Mouse (Mus musculus): ENCODE measurements around the gene Efcc1.

The Efcc1 gene

GRCm38 (mm10) chr6:87778294-87779173 lies 47.9 kb downstream of the Efcc1 start:
- no peak for DNase-seq (ENCODE audit: low read depth, low spot score)

- DNase-seq (ENCODE audit: low read depth, low spot score), result no peak
These were observed 48.8 kb downstream of the Efcc1 start for GRCm38 (mm10) chr6:87779174-87780165.

DNA sequence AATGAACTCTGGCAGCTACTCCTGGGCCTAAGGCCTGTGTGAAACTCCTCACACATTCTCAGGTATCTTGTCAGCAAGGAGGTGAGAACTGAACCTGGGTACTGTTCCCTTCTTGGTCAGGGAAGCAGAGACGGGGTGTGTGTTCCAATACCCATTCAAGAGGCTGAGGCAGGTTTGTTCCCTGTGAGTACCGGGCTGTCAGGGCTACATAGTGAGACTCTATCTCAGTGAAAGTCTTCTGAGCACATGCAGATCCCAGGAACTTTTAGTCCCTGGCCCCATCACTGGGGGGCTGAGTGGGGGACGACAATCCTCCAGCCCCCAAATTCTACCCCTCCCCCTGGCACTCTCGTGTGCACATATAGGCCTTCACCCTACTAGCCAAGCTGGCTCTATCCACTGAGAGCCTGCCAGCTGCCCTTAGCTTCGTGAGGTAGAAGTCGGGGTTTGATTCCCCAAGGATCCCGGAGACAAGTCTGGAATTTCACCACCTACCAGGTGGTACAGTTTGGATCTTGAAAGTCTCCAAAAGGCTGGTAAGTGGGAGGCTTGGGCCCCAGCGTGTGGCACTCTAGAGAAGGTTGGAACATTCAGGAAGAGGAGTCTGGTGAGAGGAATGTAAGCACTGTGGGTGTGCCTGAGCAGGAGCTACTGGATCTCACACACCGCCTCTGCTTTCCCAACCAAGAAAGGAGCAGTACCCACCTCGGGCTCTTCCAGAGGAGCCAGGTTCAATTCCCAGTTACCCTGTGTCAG lies 50.1 kb downstream of the Efcc1 start:
- DNase-seq (ENCODE audit: low read depth, low spot score), result no peak

DNA sequence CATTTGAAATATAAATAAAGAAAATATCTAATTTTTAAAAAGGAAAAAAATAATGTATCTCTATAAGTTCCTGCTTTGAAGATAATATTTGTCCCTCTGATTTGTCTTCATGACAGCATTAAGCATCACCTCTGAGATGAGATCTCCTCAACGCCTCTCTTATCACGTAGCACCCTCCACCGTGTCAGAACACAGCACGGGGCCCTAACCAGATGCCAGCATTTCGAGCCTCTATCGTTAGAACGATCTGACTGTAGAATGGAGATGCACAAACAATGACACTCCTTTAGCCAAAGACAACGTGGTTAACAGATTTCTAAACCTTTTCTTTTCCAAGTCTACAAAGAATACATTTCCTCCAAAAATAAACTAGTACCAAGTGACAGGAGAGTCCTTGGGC lies 53.4 kb downstream of the Efcc1 start:
- no peak for DNase-seq (ENCODE audit: low read depth, low spot score)

GRCm38 (mm10) chr6:87786621-87787020 lies 56.0 kb downstream of the Efcc1 start:
- DNase-seq (ENCODE audit: low read depth, low spot score), result no peak

DNA sequence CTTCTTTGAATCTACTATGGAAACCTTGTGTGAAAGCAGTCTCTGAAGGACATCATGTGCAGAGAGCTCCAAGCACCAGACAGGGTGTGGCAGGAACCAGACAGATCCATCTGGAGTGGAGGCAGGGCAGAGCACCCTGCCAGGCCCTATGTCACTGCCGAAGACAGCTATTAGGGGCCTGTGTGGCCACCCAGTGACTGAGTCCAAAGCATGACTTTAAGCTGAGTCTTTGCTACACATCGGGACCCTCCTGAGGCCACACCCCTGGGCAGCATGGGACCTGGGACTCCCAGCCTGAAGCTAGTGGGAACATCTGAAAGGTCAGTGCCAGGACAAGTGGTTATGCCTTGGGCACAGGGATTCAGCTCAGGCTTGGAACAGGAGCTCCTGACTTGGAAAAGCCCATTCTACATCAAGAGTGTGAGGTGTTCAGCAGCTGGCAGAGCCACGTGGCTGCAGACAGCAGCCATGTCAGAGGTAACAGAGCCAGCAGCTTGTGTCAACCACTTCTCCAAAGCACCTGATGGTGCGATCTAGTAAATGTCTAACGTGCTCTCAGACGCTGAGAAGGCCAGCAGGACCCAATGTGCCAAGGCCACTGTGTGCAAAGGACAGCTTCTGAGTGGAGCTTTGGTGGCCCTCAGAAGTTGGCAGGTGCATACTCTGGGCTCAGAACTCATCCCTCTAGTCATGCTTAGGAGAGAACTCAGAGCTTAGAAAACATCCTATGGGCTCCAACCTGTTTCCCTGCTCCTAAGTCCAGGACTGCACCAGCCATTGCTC lies 56.6 kb downstream of the Efcc1 start:
- DNase-seq (ENCODE audit: low read depth, low spot score), result peak; percentile 26

DNA sequence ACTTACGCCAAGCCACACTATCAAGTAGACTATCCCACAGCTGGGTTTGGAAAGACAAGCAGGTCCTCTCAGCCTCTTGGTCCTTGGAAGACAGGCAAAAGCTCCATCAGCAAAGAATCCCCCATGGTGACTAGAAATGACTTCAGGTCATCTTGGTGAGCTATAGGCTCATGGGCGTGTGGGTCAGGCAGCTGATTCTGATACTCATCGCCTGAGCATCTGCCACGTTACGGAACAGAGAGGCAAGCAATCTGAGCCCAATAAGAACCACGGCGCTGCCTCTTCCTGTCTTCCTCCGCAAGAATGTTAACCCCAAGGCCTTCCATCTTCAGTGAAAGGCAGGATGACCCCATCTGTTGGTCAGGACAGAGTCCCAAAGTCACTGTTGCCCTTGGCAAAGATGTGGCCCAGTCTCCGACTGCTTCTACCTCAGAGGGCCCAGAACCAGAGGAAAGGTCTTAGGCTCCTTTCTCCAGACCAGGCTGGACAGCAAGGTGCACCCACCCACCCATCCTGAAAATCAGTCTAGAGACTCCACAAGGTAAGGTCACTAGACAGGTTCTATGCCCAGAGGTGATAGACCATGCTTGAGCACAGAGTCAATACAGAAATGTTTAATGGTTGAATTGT lies 57.7 kb downstream of the Efcc1 start:
- no peak for DNase-seq (ENCODE audit: low read depth, low spot score)

DNA sequence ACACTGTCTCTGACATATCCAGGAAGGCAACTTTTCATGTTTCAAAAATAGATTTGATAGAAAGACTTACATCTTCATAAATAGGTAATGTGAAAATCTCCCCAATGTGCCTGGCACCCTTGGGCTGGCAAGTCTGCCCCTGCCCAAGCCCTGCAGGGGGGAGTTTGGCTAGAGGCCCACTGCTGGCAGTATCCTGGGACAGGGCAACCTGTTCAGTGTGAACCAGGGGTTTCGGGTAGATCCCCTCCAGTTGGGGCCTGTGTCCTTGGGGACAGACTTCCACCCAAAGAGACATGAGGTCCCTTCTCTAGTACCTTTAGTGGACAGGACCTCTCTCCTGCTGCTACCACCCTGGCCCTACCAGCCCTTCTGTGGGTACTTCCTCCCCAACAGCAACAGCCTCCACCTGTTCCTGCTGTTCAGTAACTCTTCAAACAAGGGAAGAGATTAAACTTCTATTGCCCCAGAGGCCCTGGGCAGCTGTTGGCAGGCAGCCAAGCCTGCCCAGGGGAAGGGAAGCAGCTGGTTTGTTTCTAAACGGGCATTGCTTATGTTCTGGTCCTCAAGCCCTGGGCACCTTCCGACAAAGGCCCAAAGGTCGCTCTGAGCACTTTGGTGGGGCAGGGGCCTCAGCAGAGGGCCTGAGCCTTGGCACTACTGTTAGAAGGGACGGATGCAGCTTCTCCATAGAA lies 58.4 kb downstream of the Efcc1 start:
- no peak for DNase-seq (ENCODE audit: low read depth, low spot score)

GRCm38 (mm10) chr6:87789791-87790190 lies 59.1 kb downstream of the Efcc1 start:
- no peak for DNase-seq (ENCODE audit: low read depth, low spot score)

DNA sequence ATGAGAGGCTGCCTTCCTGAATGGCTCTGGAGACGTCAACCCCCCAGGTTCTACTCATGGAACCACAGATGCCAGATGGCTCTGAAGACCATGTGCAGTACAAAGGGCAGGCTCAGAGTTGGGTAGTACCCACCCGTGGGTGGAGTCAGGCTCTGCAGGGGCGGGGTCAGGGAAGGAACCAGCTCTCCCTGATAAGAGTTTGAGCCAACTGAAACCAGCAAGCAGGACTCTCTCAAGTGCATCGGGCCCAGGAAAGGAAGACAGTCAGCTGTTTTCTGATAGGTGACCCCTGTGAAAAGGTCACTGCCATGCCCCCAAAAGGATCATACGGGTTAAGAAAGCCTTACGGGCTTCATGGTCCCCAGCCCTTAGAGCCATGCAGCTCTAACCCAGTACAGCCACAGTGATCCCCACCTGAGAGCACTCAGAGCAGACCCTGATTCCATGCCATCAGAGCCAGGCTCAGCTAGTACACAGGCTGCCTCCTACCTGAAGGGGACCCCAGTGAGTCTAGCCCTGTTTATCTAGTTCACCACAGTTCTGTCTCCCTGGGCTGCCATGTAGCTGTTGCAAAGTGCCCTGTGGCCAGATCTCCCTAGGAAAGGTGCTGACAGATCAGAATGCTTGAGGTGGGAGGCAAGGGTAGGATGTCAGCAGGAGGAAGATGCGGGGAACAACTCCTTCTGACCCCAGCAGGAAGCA lies 60.3 kb downstream of the Efcc1 start:
- no peak for DNase-seq (ENCODE audit: low read depth, low spot score)

DNA sequence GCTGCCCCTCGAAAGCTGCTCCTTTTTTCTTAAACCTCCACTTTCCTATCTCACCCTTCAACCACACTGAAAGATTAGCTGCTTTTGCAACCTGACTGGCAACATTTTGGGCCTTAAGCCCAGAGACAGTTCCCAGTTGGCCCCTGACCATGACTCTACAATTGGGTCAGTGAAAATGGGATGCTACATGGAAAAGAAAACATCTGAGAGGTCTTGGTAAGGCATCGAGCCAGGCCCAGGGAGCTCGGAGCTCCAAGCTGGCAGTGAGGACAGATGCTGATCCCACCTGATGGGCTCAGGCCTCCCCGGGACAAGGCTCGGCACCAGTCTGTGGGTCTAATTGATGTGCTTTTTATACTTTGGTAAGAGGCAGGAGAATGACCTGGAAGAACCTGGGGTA lies 61.2 kb downstream of the Efcc1 start:
- no peak for DNase-seq (ENCODE audit: low read depth, low spot score)

GRCm38 (mm10) chr6:87793821-87794510 lies 63.3 kb downstream of the Efcc1 start:
- DNase-seq (ENCODE audit: low read depth, low spot score), result no peak

DNA sequence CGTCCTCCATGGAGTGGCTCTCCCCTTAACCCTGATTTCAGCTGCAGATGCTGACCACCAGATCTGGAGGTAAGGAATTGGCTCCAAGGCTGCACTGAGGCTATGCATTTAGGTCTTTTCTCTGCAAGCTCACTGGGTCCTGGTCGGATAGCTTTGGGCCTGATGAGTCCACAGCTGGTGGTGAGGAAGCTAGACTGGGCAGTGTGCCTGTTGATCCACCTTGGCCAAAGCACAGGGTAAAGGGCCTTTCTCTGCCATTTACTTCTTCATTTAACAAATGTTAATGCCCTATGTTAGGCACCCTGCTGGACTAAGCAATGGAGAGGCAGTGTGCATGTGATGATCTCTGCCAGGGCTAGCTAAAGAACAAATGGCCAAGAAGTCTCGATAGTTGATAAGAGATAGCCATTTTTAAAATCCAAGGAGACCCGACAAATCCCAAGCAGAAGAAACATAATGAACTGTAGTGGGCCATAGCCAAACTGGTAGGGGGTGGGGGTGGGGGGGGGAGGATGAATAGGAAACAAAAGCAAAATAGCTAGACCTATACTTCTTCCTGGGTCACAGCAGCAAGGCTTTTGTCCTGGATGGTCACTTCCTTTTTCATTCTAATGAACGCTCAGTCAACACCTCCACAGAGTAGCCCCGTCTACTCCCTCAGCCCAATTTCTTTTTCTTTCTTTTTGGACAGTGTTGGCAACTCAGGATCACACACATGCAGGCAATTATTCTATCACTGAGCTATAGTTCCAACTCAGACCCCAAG lies 64.9 kb downstream of the Efcc1 start:
- no peak for DNase-seq (ENCODE audit: low read depth, low spot score)

DNA sequence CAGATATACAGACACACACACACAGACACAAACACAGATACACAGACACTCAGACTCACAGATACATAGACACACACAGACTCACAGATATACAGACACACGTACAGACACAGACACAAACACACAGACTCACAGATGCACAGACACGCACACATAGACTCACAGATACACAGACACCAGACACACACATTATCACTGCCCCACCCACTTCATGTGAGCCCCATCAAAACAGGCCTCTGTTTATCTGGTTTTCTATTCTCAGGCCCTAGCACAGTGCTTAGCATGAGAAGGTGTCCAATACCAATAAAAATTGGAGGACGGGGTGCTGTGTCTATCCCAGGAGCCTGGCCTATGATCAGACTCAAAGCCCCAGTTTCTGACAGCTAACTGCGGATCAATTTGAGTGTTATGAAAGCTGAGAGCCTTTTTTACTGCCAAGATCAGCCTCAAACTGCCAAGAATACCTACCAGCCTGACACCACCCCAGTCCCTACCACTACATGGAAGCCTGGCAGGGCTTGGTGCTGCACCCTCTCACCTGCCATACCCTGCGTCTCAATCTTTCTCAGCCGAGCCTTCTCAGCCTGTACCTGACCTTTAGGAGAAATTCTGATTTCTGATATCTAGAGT lies 65.7 kb downstream of the Efcc1 start:
- DNase-seq (ENCODE audit: low read depth, low spot score), result no peak

DNA sequence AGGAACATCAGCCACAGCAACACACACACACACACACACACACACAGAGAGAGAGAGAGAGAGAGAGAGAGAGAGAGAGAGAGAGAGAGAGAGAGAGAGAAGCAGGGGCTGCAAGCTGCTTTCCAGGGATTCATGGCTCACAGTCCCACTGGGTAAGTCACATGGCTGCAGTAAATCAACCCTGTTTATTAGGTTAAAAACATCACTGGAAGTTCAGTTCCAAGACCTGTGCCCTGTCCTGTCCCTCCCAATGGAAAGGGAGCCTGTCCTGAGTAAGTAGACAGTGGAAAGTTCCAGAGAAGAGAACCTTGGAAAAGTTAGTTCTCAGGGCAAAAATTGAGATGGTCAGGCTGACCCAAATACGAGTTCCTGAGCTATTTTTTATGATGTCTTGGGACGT lies 66.7 kb downstream of the Efcc1 start:
- no peak for DNase-seq (ENCODE audit: low read depth, low spot score)

DNA sequence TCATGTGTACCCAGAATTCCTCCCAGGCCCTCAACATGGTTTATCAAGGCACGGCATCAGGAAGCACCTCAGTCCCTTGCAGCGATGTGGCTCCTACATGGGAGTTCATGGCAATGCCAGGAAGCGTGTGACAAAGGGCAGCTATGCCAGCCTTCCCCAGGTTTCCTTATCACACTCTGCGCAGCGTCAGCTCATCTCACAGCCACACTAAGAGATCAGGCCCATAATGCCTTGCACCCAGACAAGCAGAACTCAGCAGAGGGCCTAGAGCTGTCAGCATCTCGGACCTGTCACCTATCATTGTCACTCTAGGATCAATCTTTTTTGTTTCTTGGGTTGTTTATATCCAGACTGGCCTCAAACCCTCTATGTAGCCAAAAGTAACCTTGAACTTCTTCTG lies 68.9 kb downstream of the Efcc1 start:
- no peak for DNase-seq (ENCODE audit: low read depth, low spot score)

DNA sequence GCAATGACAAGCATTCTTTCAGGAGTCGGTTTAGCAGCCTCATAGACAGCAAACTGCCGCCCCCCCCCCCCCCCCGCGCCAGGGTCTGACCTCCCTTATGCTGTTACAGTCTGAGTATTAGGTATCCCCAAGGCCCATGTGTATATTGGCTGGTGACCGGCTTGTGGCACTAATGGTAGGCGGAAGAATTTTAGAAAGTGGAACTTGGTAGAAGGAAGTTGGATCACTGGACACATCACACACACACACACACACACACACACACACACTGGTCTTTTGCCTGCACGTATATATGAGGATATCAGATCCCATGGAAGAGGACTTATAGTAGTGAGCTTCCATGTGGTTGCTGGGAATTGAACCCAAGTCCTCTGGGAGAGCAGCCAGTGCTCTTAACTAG lies 71.8 kb downstream of the Efcc1 start:
- no peak for DNase-seq (ENCODE audit: low read depth, low spot score)

Data from 3T3-L1 (cell line).